Mouse (Mus musculus): ENCODE results near the gene Ptpn6. TPM values are rescaled to one million over a fixed set of nuclear protein-coding genes. Genes with fewer than 3 reads are reported as not detected.
"Not testable (repeated sequence)": the region's sequence is repeated elsewhere in the genome, so short reads cannot be mapped to it uniquely, and the experiment has no call there.

The Ptpn6 gene
- polyA plus RNA-seq, 1 experiment = 2.9 TPM

- no peak for DNase-seq (ENCODE audit: low read depth)
- TF ChIP-seq CTCF (IDR thresholded peaks at IDR 0.05; ENCODE audit: borderline replicate concordance, extremely low read depth, insufficient read depth, insufficient read length) = no peak
- no peak for TF ChIP-seq POLR2A (IDR thresholded peaks at IDR 0.05; ENCODE audit: borderline replicate concordance, extremely low read depth, insufficient read depth, insufficient read length, poor library complexity, severe bottlenecking)
These were observed 45.1 kb downstream of the Ptpn6 start for GRCm38 (mm10) chr6:124693243-124693981.

DNA sequence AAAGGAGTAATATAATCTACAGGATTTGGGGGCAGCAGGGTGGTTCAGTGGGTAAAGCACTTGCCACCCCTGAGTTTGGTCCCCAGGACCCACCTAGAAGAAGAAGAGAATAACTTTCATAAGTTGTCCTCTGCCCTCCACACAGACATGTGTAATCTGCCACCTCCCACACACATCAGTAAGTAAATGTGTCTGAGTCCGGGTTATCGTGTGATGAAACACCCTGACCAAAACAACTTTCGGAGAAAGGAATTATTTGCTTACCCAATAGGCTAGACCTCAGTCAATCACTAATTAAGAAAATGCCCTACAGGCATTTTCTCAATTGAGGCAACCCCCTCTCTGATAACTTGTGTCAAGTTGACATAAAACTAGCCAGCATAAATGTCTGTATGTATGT is 48.0 kb downstream of the Ptpn6 start:
- no peak for DNase-seq (ENCODE audit: low read depth)
- TF ChIP-seq POLR2A (IDR thresholded peaks at IDR 0.05; ENCODE audit: borderline replicate concordance, extremely low read depth, insufficient read depth, insufficient read length, poor library complexity, severe bottlenecking) (no peak), CTCF (IDR thresholded peaks at IDR 0.05; ENCODE audit: borderline replicate concordance, extremely low read depth, insufficient read depth, insufficient read length) (no peak)

GRCm38 (mm10) chr6:124689011-124689410 is 49.5 kb downstream of the Ptpn6 start:
- TF ChIP-seq POLR2A (IDR thresholded peaks at IDR 0.05; ENCODE audit: borderline replicate concordance, extremely low read depth, insufficient read depth, insufficient read length, poor library complexity, severe bottlenecking) = no peak
- no peak for TF ChIP-seq CTCF (IDR thresholded peaks at IDR 0.05; ENCODE audit: borderline replicate concordance, extremely low read depth, insufficient read depth, insufficient read length)

GRCm38 (mm10) chr6:124688151-124688758 is 50.3 kb downstream of the Ptpn6 start:
- TF ChIP-seq CTCF (IDR thresholded peaks at IDR 0.05; ENCODE audit: borderline replicate concordance, extremely low read depth, insufficient read depth, insufficient read length) = no peak
- TF ChIP-seq POLR2A (IDR thresholded peaks at IDR 0.05; ENCODE audit: borderline replicate concordance, extremely low read depth, insufficient read depth, insufficient read length, poor library complexity, severe bottlenecking) = no peak

More at GRCm38 (mm10) chr6:124689011-124689410, 49.5 kb downstream of the Ptpn6 start:
- no peak for DNase-seq (ENCODE audit: low read depth)

DNA sequence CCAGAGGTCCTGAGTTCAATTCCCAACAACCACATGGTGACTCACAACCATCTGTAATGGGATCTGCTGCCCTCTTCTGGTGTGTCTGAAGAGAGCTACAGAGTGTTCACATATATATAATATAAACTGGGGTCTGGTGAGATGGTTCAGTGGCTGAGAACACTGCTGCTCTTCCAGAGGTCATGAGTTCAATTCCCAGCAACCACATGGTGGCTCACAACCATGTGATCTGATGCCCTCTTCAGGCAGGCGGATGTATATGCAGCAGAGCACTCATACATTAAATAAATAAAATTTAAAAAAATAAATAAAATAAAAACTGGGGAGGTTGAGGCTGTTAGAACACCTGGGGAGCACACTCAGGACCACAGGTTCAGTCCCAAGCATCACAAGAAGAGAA is 51.9 kb downstream of the Ptpn6 start:
- not testable (repeated sequence) for DNase-seq (ENCODE audit: low read depth)

More at GRCm38 (mm10) chr6:124688151-124688758, 50.3 kb downstream of the Ptpn6 start:
- DNase-seq (ENCODE audit: low read depth) = no peak

GRCm38 (mm10) chr6:124685606-124686386 is 52.7 kb downstream of the Ptpn6 start:
- no peak for TF ChIP-seq POLR2A (IDR thresholded peaks at IDR 0.05; ENCODE audit: borderline replicate concordance, extremely low read depth, insufficient read depth, insufficient read length, poor library complexity, severe bottlenecking)
- TF ChIP-seq CTCF (IDR thresholded peaks at IDR 0.05; ENCODE audit: borderline replicate concordance, extremely low read depth, insufficient read depth, insufficient read length) = no peak
- no peak for DNase-seq (ENCODE audit: low read depth)

GRCm38 (mm10) chr6:124683591-124684417 is 54.7 kb downstream of the Ptpn6 start:
- DNase-seq (ENCODE audit: low read depth) = no peak
- TF ChIP-seq POLR2A (IDR thresholded peaks at IDR 0.05; ENCODE audit: borderline replicate concordance, extremely low read depth, insufficient read depth, insufficient read length, poor library complexity, severe bottlenecking) (no peak), CTCF (IDR thresholded peaks at IDR 0.05; ENCODE audit: borderline replicate concordance, extremely low read depth, insufficient read depth, insufficient read length) (no peak)

GRCm38 (mm10) chr6:124682291-124682690 is 56.2 kb downstream of the Ptpn6 start:
- DNase-seq (ENCODE audit: low read depth) = not testable (repeated sequence)

GRCm38 (mm10) chr6:124679486-124679885 is 59.0 kb downstream of the Ptpn6 start:
- DNase-seq (ENCODE audit: low read depth) = no peak
- TF ChIP-seq POLR2A (IDR thresholded peaks at IDR 0.05; ENCODE audit: borderline replicate concordance, extremely low read depth, insufficient read depth, insufficient read length, poor library complexity, severe bottlenecking) (no peak), CTCF (IDR thresholded peaks at IDR 0.05; ENCODE audit: borderline replicate concordance, extremely low read depth, insufficient read depth, insufficient read length) (no peak)

DNA sequence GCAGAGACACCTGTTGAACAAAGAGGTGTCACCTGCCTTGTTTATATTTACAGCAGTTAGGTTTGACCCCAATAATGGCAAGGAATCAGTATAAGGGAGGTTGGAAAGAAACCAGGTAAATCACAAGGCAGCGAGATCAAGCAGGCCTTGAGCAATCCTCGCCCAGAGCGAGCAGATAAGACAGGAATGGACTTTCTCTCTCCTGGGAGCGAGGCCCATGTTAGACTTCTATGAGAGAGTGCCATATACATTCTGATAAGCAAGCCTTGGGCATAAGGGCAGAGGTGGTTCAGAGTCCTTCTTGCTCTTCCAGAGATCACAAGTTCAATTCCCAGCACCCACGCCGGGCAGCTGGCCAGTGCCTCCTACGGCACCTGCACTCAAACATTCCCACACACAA is 59.7 kb downstream of the Ptpn6 start:
- TF ChIP-seq CTCF (IDR thresholded peaks at IDR 0.05; ENCODE audit: borderline replicate concordance, extremely low read depth, insufficient read depth, insufficient read length) = no peak
- TF ChIP-seq POLR2A (IDR thresholded peaks at IDR 0.05; ENCODE audit: borderline replicate concordance, extremely low read depth, insufficient read depth, insufficient read length, poor library complexity, severe bottlenecking) = no peak
- DNase-seq (ENCODE audit: low read depth) = no peak

- DNase-seq (ENCODE audit: low read depth) = no peak
- TF ChIP-seq POLR2A (IDR thresholded peaks at IDR 0.05; ENCODE audit: borderline replicate concordance, extremely low read depth, insufficient read depth, insufficient read length, poor library complexity, severe bottlenecking) (no peak), CTCF (IDR thresholded peaks at IDR 0.05; ENCODE audit: borderline replicate concordance, extremely low read depth, insufficient read depth, insufficient read length) (no peak)
These were observed 62.3 kb downstream of the Ptpn6 start for GRCm38 (mm10) chr6:124676171-124676570.
